Mouse (Mus musculus) G1E-ER4 (cell line): Measurements from ENCODE around the gene Plcd3. TPM values are rescaled to one million over a fixed set of nuclear protein-coding genes. Genes with fewer than 3 reads are reported as not detected.

Experiments used
- GATA1 ChIP-seq: IDR thresholded peaks from one replicate; pipeline ENCODE4 v1.8.0; 2012; ENCODE audit warnings: low read length, inconsistent platforms
- polyA plus RNA-seq: library from polyadenylated mRNA; stranded (reverse); fragments of >175 nt; gene quantifications from 2 replicates; pipeline ENCODE4 v1.2.3, GENCODE M21; 2012

Plcd3 gene
- polyA plus RNA-seq, 1 experiment = 0.03 TPM

- TF ChIP-seq GATA1 = no peak
Observed at GRCm38 (mm10) chr11:103095107-103095670, 6.3 kb downstream of the Plcd3 start.

- no peak for TF ChIP-seq GATA1
Observed at GRCm38 (mm10) chr11:103093862-103094833, 7.3 kb downstream of the Plcd3 start.

DNA sequence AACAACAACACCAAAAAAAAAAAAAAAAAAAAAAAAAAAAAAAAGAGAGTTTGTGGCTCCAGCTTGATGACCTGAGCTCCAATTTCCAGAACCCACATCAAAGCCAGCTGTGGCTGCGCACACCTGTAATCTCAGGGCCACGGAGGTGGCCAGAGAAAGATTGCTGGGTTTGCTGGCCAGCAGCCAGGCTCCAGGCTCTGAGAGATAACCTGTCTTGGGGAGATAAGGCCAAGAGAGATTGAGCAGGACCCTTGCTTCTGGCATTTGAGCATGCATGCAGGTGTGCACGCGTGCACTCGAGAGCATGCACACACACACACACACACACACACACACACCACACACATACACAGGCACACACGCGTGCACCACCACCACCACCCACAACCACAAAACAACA lies 8.2 kb downstream of the Plcd3 start:
- TF ChIP-seq GATA1 = no peak

DNA sequence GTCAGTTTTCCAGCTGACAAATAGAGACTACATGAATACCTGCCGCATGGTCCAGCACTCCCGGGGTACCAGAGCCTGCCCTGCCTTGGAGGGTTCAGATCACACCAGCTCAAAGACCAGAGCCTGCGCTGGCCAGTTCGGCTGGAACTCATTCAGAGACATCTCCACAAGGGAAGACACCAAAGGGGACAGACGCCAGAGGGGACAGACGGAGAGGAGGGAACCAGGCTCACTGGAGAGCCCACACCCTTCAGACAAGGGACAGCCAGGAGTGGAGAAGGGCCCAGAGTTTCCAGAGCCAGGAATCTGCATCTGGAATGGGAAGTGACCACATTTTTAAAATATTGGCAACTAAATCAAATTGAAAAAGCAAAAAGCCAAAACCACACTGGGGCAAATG lies 19.8 kb downstream of the Plcd3 start:
- TF ChIP-seq GATA1 = no peak

DNA sequence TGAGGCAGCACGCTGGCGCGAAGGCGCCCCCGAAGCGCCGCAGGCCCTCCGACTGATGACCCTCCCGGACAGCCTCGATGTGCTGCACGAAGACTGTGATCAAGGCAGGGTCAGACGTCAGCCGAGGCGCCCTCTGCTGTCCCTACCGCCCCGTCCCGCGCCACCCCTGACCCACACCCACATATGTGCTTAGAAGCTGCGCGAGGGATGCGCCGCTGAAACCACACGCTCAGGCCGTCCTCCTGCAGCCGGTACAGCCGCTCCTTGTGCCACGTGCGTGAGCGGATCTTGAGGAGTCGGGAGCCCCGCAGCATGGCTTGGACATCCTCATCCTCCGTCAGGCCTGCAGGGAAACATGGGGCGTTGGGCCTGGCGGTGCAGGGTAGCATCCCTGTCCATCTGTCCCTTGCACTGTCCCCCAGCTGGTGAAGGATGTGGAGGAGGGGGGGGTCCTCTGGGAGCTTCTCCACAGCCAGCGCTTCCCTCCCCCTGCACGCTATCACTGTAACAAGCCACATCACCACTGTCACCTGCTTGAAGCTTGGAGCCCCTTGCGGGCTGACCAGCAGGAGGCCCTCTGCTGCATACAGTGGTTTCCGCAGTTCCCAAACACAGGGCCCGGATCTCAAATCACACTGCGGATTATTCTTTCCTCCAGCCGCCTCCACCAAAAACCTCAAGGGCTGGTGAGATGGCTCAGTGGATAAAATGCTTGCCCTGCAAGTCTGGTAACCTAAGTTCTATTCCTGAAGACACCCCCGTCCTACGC lies 21.0 kb downstream of the Plcd3 start:
- TF ChIP-seq GATA1 = no peak

- TF ChIP-seq GATA1 = no peak
Observed at GRCm38 (mm10) chr11:103078131-103078530, 23.3 kb downstream of the Plcd3 start.

DNA sequence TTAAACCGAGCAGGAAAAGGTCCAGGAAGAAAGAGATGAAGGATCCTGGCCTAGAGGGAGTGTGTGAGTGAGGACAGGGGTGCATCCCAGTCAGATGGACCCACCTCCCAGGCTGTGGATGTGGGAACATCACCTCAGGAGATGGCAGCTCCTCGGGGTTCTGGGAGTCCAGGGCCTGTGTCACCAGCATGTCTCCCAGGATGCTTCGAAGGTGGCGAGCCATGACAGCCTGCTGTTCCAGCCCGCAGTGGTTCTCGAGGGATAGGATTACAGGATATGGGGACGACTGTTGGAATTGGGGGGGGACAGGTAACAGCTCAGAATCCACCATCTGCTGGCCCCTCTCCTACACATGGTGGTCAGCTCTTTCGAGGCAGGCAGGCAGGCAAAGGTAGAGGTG lies 24.9 kb downstream of the Plcd3 start:
- TF ChIP-seq GATA1 = no peak

DNA sequence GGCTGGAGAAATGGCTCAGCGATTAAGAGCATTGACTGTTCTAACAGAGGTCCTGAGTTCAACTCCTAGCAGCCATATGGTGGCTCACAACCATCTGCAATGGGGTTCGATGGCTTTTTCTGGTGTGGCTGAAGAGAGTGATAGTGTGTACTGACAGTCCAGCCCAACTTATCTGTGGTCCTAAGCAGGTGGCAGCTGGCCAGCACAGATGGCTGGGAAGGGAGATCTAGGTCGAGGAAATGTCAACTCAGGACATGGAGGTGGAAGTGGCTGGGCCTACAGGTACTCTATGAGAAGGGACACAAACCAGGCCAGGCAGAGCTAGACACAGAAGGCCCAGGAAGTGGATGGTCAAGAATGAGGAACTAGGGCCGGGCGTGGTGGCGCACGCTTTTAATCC lies 25.4 kb downstream of the Plcd3 start:
- no peak for TF ChIP-seq GATA1

- no peak for TF ChIP-seq GATA1
Observed at GRCm38 (mm10) chr11:103074796-103075323, 26.6 kb downstream of the Plcd3 start.

DNA sequence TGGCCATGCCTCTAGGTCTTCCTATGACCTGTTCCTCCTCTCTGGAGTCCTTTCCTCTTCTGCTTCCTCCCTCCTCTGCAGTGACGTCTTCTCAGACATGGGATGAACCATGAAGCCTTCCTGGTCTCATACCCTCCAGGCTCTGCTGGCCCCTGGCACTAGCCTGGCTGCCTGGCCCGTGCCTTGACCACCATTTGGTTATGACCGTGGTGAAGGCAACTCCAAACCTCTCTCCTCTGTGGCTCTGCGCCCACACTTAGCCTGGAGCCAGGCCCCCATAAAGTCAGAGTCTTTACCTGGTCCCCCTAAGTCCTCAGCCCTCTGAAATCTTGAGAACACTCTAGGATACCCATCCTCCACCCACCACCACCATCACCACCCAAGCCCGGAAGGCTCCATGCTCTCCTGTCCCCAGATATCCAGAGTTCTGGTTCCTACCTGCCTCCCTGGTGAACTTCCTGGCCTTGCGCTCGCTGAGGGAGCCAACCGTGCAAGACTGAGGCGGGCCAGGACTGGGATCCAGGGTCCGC lies 27.3 kb downstream of the Plcd3 start:
- no peak for TF ChIP-seq GATA1

GRCm38 (mm10) chr11:103073671-103074070 lies 27.8 kb downstream of the Plcd3 start:
- no peak for TF ChIP-seq GATA1

GRCm38 (mm10) chr11:103070322-103070880 lies 31.1 kb downstream of the Plcd3 start:
- no peak for TF ChIP-seq GATA1

GRCm38 (mm10) chr11:103069731-103070130 lies 31.7 kb downstream of the Plcd3 start:
- no peak for TF ChIP-seq GATA1

DNA sequence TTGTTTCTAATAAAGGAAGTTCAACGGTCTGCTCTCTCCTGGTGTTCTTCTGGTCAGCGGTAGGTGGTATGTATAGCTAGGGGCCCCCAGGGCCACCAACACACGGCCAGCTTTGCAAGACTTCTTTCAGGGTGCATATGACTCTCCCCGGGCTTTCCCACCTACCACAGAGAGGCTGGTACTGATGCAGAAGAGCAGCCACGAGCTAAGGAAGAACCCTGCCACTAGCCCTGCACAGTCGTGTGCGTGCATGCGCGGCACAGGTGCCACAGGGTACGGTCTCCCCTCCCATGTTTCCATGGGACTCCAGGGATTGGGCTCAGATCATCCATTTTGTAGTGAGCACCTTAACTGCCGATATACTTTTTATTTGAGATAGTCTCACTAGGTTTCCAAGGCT lies 32.6 kb downstream of the Plcd3 start:
- TF ChIP-seq GATA1 = no peak

- TF ChIP-seq GATA1 = no peak
Observed at GRCm38 (mm10) chr11:103068272-103068671, 33.2 kb downstream of the Plcd3 start.
